Mouse (Mus musculus) neural tube, embryonic 11.5 days (tissue): ENCODE data around the gene Wdr72. TPM values are rescaled to one million over a fixed set of nuclear protein-coding genes. Genes with fewer than 3 reads are reported as not detected.
A peak's percentile ranks its signal among the peaks of the same experiment; 100 is the strongest.

Source experiments
- ATAC-seq: fragments of 200-750 bp; cut with Nextera tagmentation; 2 replicates; pipeline ENCODE4 v1.8.0; 2017; ENCODE audit warnings: moderate number of reproducible peaks, mild to moderate bottlenecking, moderate TSS enrichment, moderate library complexity; ENCODE audit not compliant: insufficient read depth, low FRiP score, low TSS enrichment
- DNase-seq: peaks from one replicate; pipeline ENCODE4 v3.0.0-alpha.2; 2015; ENCODE audit warnings: low spot score
- H3K27ac ChIP-seq: fragments of 300-500 bp; sonication (generic); 2 replicates; pipeline ENCODE4 v1.5.1; 2014; ENCODE audit warnings: low read depth, mild to moderate bottlenecking, low read length
- H3K27me3 ChIP-seq: fragments of 300-500 bp; sonication (generic); 2 replicates; pipeline ENCODE4 v1.6.1; 2014; ENCODE audit warnings: mild to moderate bottlenecking, low read length, mixed read lengths; ENCODE audit not compliant: control insufficient read depth, insufficient read depth
- H3K36me3 ChIP-seq: fragments of 300-500 bp; sonication (generic); 2 replicates; pipeline ENCODE4 v1.6.1; 2014; ENCODE audit warnings: mild to moderate bottlenecking, low read length, moderate library complexity, mixed read lengths; ENCODE audit not compliant: control insufficient read depth, insufficient read depth
- H3K4me1 ChIP-seq: fragments of 300-500 bp; sonication (generic); 2 replicates; pipeline ENCODE4 v1.6.1; 2014; ENCODE audit warnings: low read length, mixed read lengths; ENCODE audit not compliant: control insufficient read depth, insufficient read depth
- H3K4me2 ChIP-seq: fragments of 300-500 bp; sonication (generic); 2 replicates; pipeline ENCODE4 v1.6.1; 2014; ENCODE audit warnings: low read depth, mild to moderate bottlenecking, moderate library complexity
- H3K4me3 ChIP-seq: fragments of 300-500 bp; sonication (generic); 2 replicates; pipeline ENCODE4 v1.5.1; 2014; ENCODE audit warnings: low read depth, low read length
- H3K9ac ChIP-seq: fragments of 300-500 bp; sonication (generic); 2 replicates; pipeline ENCODE4 v1.6.1; 2014; ENCODE audit warnings: mild to moderate bottlenecking, low read length
- H3K9me3 ChIP-seq: fragments of 300-500 bp; sonication (generic); 2 replicates; pipeline ENCODE4 v1.6.1; 2016; ENCODE audit warnings: low read length; ENCODE audit not compliant: control insufficient read depth
- WGBS: fragments of 180-500 bp; shearing (Covaris S2); extraction: QIAGEN DNeasy Blood & Tissue Kit; methylation state at CpG from one replicate; pipeline ENCODE4 v1.1.7; 2014; 5-methylcytosine and 5-hydroxymethylcytosine counted together
- polyA plus RNA-seq: library from polyadenylated mRNA; unstranded; fragments of >200 nt; fragmentation: Nextera tagmentation; extraction: Ambion mirVana; gene quantifications from 2 replicates; pipeline ENCODE4 v1.2.1, GENCODE M21; 2014

The Wdr72 gene
- polyA plus RNA-seq: 0.24 and 0.51 TPM in 2 replicates

DNA sequence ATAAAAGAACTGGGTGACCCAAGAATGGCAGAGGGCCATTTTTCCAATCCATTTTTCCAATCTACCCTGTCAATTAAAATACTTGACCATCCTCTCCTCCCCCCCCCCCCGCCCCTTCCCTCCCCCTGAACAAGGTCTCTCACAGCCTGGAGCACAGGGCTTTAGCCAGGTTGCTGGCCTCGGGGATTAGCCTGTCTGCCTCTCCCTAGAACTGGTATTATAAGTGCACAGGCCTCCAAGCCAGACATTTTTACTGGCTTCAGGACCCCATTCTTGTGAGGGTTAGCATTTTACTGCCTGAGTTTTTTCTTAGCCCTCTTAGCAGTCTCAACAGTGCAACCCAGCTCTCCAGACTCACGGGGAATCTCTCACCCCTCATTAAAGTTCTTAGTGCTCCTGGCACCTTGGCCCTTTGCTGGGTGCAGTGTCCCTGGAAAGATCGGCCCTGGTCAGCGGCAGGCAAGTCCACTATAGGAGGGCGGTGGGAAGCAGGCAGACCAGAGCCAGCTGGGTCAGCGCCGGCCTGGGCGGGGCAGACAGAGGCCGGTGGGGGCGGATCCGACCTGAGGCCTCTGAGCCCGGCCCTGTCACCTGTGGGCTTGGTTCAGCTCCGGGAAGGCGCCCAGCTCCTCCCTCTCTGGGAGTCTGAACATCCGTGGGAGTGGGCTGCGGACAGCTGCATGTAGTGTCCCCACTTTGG, at the start of gene Wdr72:
Gene Wdr72, plus strand, starts transcription at position 596 of the 700 bp plus-strand sequence.
- Histone ChIP-seq H3K4me2 (peak within 1 kb of the TSS; percentile 48), H3K36me3 (no peaks in the 10 kb centered on the region), H3K27me3 (no peaks in the 10 kb centered on the region), H3K9ac (peak within 1 kb of the TSS; percentile 32; the same call in 1 of the 2 replicates), H3K9me3 (no peaks in the 10 kb centered on the region), H3K27ac (no peak within 1 kb of the TSS), H3K4me3 (peak within 1 kb of the TSS; percentile 15), H3K4me1 (peaks cover 6% of the 10 kb centered on the region; the same call in 1 of the 2 replicates)
- WGBS: 4% methylated on average over 16 of the region's 17 CpGs
- DNase-seq (peak; percentile 16), ATAC-seq (no peak; the same call in 1 of the 2 replicates)

DNA sequence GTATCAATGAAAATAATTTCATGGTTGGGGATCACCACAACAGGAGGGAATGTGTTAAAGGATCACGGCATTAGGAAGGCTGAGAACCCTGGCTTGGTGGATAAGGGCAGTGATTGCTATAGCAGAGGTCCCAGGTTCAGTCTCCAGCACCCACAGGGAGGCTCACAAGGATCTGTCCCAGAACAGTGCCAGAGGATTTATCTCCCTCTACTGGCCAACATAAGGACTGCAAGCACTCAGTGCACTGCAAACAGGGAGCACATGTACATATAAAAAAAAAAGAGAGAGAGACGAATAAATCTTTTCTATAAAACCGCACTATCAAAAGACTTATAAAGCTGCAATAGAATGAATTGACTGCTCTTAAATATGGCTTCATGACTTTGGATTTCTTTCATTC, 43.9 kb upstream of the Wdr72 start:
- Histone ChIP-seq H3K4me1 (no peaks in the 10 kb centered on the region), H3K27me3 (no peaks in the 10 kb centered on the region), H3K9me3 (no peaks in the 10 kb centered on the region), H3K4me3 (no peak overlapping the region), H3K9ac (no peak overlapping the region), H3K27ac (no peak overlapping the region), H3K36me3 (no peaks in the 10 kb centered on the region), H3K4me2 (no peak overlapping the region)
- WGBS: 84% methylated on average over 3 of the region's 3 CpGs
- DNase-seq (peak; percentile 22), ATAC-seq (no peak)

DNA sequence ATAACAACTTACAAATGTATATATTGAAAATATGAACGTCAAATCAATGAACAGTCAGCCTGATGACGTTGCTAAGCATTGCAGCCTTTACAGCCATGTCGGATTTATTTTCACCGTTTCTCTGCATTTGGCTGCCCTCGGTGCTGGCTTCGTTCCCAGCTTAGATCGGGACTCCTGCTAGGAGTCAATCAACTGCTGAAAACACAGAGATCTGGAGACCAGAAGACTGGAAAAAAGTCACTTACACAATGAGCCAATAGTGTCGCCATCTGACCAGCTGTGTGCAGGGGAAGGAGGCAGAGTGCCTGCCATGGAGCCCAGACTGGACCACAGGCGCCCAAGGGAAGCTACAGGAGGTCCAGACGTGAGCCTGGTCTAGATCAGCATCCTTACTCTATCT, 43.4 kb upstream of the Wdr72 start:
- Histone ChIP-seq H3K4me2 (no peak overlapping the region), H3K27ac (no peak overlapping the region), H3K36me3 (no peaks in the 10 kb centered on the region), H3K4me3 (no peak overlapping the region), H3K4me1 (no peaks in the 10 kb centered on the region), H3K9ac (no peak overlapping the region), H3K27me3 (no peaks in the 10 kb centered on the region), H3K9me3 (no peaks in the 10 kb centered on the region)
- 79% methylated on average over 10 of the region's 10 CpGs for WGBS
- ATAC-seq (no peak), DNase-seq (no peak)

DNA sequence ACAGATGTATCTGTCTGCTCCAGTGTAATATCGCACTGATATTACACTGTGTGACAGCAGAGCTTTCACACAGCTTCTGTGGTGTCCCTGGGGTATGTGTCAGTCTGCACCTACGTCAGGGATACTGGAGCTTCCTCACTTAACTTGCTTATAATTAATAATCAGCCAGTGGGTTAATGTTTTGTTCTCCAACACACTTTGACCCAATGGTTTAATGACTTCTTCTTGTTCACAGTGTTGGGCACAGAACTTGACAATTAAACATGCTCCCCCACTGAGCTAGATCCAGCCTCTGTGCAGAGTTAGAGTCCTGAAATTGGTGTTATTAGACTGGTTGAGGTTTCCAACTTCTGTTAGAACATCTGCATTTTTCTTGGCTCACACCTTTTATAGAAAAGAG, 34.2 kb upstream of the Wdr72 start:
- Histone ChIP-seq H3K4me1 (no peaks in the 10 kb centered on the region), H3K27ac (no peak overlapping the region), H3K36me3 (no peaks in the 10 kb centered on the region), H3K27me3 (no peaks in the 10 kb centered on the region), H3K4me3 (no peak overlapping the region), H3K9me3 (no peaks in the 10 kb centered on the region), H3K9ac (no peak overlapping the region), H3K4me2 (no peak overlapping the region)
- 70% methylated on average over 2 of the region's 2 CpGs for WGBS
- DNase-seq: no peak
- no peak for ATAC-seq

GRCm38 (mm10) chr9:74078458-74078857, 31.7 kb upstream of the Wdr72 start:
- Histone ChIP-seq H3K27ac (no peak overlapping the region), H3K9me3 (no peaks in the 10 kb centered on the region), H3K36me3 (no peaks in the 10 kb centered on the region), H3K9ac (no peak overlapping the region), H3K4me2 (no peak overlapping the region), H3K27me3 (no peaks in the 10 kb centered on the region), H3K4me3 (no peak overlapping the region), H3K4me1 (no peaks in the 10 kb centered on the region)
- ATAC-seq (no peak), DNase-seq (no peak)

DNA sequence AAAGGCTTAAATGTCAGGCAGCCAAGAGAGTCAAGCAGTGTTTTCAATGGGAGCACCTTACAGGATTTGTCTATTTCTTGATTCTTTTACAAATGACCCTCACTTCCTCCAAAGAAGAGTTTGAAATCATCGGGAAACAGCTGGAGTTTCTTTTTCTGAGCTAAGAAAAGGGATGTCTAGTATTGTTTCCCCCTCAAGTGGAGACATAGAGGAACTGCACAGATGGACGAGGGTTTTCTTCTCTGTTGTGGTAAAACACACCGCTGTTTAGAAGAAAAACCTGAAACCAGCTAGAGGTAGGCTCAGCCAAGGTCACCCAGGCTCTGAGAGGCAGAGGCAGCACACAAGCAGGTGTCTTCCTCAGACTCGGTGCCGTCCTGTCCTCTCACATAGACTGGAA, 29.9 kb upstream of the Wdr72 start:
- Histone ChIP-seq H3K9me3 (no peaks in the 10 kb centered on the region), H3K4me2 (no peak overlapping the region)
- DNase-seq: no peak

DNA sequence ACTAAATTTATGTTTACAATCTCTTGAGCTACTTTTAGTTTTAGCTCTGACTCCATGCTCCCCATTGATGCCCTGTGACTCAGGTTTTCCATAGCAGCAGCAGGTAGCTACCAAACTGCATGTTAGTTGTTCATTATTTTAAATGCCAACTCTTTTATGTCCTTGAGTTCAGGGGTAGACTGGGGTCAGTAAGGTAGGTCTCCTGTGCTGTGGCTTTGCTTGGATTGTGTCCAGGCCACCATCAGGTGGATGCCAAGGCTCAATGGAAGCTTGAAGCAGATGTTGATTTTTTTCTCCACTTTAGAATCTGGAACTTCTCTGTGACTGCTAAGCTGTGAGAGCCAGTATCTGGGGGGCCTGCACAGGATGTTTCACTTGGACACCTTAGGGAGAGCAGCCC, 8.6 kb upstream of the Wdr72 start:
- H3K9me3 ChIP-seq: no peaks in the 10 kb centered on the region
- no peak for DNase-seq
- no peaks in the 10 kb centered on the region for H3K36me3 ChIP-seq
- H3K4me3 ChIP-seq: no peak overlapping the region
- ATAC-seq: no peak
- H3K9ac ChIP-seq: no peak overlapping the region
- no peaks in the 10 kb centered on the region for H3K27me3 ChIP-seq
- no peak overlapping the region for H3K4me2 ChIP-seq
- no peak overlapping the region for H3K27ac ChIP-seq
- no peaks in the 10 kb centered on the region for H3K4me1 ChIP-seq

More for the DNA sequence above, 29.9 kb upstream of the Wdr72 start:
- Histone ChIP-seq H3K4me3 (no peak overlapping the region), H3K4me1 (no peaks in the 10 kb centered on the region), H3K27ac (no peak overlapping the region), H3K36me3 (no peaks in the 10 kb centered on the region), H3K27me3 (no peaks in the 10 kb centered on the region), H3K9ac (no peak overlapping the region)
- WGBS: 50% methylated on average over 5 of the region's 5 CpGs
- ATAC-seq: no peak

DNA sequence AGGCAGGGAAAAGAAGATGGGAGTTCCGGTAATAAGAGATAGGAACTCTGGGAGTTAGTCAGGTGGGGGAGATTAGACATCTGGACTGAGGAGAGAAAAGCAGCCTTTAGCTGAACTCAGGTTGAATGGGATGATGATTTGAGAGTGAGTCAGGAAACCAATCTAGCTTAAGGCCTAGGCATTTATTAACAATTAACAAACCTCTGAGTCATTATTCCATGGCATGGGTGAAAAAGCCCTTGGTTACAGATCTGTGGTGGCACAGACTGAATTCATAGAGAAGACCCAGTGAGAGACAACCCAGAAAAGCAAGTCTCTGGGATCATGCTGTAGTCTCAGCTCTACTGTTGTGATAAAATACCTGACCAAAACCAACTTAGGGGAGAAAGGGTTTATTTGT, 7.5 kb upstream of the Wdr72 start:
- WGBS: 83% methylated on average over 1 of the region's 1 CpGs
- Histone ChIP-seq H3K27me3 (no peaks in the 10 kb centered on the region), H3K27ac (no peak overlapping the region), H3K4me3 (no peak overlapping the region), H3K36me3 (no peaks in the 10 kb centered on the region), H3K4me2 (no peak overlapping the region), H3K4me1 (no peaks in the 10 kb centered on the region), H3K9ac (no peak overlapping the region), H3K9me3 (no peaks in the 10 kb centered on the region)
- DNase-seq (no peak), ATAC-seq (no peak)

DNA sequence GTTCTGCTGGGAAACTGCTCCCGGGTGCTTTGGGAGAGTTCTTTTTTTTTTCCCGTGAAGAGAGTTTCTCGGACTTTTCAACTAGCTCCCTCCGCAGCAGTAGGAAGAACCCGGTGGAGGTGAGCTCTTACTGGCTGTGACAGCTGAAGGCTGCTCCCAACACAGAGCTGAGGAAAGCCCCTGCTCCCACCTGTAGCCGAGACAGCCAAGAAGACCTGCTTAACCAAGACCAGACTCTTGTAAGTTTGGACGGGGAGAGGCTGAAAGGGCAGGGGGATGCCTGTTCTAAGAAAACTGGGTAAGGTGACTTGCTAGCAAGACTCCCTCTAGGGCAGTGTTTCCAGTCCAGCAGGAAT, 283 bp downstream of the Wdr72 start:
- Histone ChIP-seq H3K4me3 (no peak overlapping the region; the same call in 1 of the 2 replicates), H3K36me3 (no peaks in the 10 kb centered on the region), H3K27ac (no peak overlapping the region), H3K9me3 (no peaks in the 10 kb centered on the region), H3K4me1 (peaks cover 6% of the 10 kb centered on the region; the same call in 1 of the 2 replicates), H3K9ac (peak overlapping the region; percentile 32; the same call in 1 of the 2 replicates), H3K27me3 (no peaks in the 10 kb centered on the region), H3K4me2 (peak overlapping the region; percentile 48)
- ATAC-seq (no peak), DNase-seq (no peak)
- 4% methylated on average over 7 of the region's 7 CpGs for WGBS
